Comparison of ENCODE assay signal across 27 mouse cellular contexts in genomic region chr5:39151917-39152316, GRCm38 (mm10).
DNase-seq lines count a peak whose midpoint lies in the region; ATAC-seq and TF ChIP-seq lines count a peak whose summit lies in the region.
"Had no signal": no experiment of that assay in that cellular context is flagged by ENCODE, and none has a peak within 500 bp of the region (broad histone marks: within the 10 kb centered on the region; RNA-seq: fewer than 3 reads in every experiment).

No protein-coding gene starts in this region.

- DNase-seq in liver, adult 2 months (ENCODE audit: extremely low read depth, low read depth, low spot score) = peak; percentile 92
- no peak for DNase-seq in stomach, postnatal 0 days (ENCODE audit: low spot score)
- DNase-seq in thymus, postnatal 25 days = no peak
- DNase-seq: adrenal gland, adult 8-10 months; adrenal gland, postnatal 25 days; cerebellum, adult 11-12 months; cerebellum, adult 8-10 months; cerebellum, postnatal 10 days; cerebellum, postnatal 36 days; embryo, embryonic 11 days; gastrocnemius, postnatal 25 days; heart, adult 18-20 months; heart, postnatal 10 days; heart, postnatal 36 days had no signal

- no peak for TF ChIP-seq EP300 in stomach, postnatal 0 days (optimal IDR thresholded peaks at IDR 0.05)

- peaks cover 3% of the 10 kb centered on the region for H3K4me1 ChIP-seq in liver, adult 2 months (ENCODE audit: control insufficient read depth, insufficient read depth, low read length)
- H3K4me1 ChIP-seq in liver, embryonic 12.5 days = no peaks in the 10 kb centered on the region
- peaks cover 7% of the 10 kb centered on the region; the same call in 1 of the 2 replicates for H3K4me1 ChIP-seq in liver, embryonic 15.5 days (replicated peaks)
- H3K4me1 ChIP-seq in stomach, embryonic 14.5 days (ENCODE audit: control insufficient read depth, insufficient read depth, low read length) = no peaks in the 10 kb centered on the region
- H3K4me1 ChIP-seq in stomach, postnatal 0 days (replicated peaks; ENCODE audit: control insufficient read depth, insufficient read depth) = no peaks in the 10 kb centered on the region
- H3K4me1 ChIP-seq: embryonic facial prominence, embryonic 10.5 days; embryonic facial prominence, embryonic 13.5 days; forebrain, embryonic 12.5 days; forebrain, embryonic 15.5 days; heart, embryonic 12.5 days; heart, embryonic 15.5 days; hindbrain, embryonic 10.5 days had no signal

- ATAC-seq in liver, embryonic 12.5 days = no peak
- ATAC-seq in liver, embryonic 15.5 days (ENCODE audit: insufficient read depth) = peak; percentile 86
- ATAC-seq in stomach, embryonic 14.5 days (ENCODE audit: insufficient number of reproducible peaks, insufficient read depth, low FRiP score, low read depth) = peak; percentile 81
- ATAC-seq in stomach, postnatal 0 days (ENCODE audit: low FRiP score, low TSS enrichment) = peak; percentile 77
- ATAC-seq in inflammation-experienced regulatory T-cells, adult 6 months = no peak
- ATAC-seq: activated CD4-positive, CD25-positive, alpha-beta regulatory T cell, adult 4 months; forebrain, embryonic 15.5 days had no signal

- H3K4me2 ChIP-seq in liver, embryonic 12.5 days = no peak overlapping the region
- H3K4me2 ChIP-seq in liver, embryonic 15.5 days = no peak overlapping the region
- H3K4me2 ChIP-seq in stomach, embryonic 14.5 days (replicated peaks; ENCODE audit: low read depth, low read length) = no peak overlapping the region
- H3K4me2 ChIP-seq in stomach, postnatal 0 days (replicated peaks; ENCODE audit: low read depth) = no peak overlapping the region
- H3K4me2 ChIP-seq: embryonic facial prominence, embryonic 13.5 days; forebrain, embryonic 12.5 days; forebrain, embryonic 15.5 days; heart, embryonic 12.5 days; heart, embryonic 15.5 days had no signal

- no peaks in the 10 kb centered on the region for H3K36me3 ChIP-seq in liver, adult 2 months (ENCODE audit: control insufficient read depth, insufficient read depth, low read length)
- no peaks in the 10 kb centered on the region for H3K36me3 ChIP-seq in liver, embryonic 12.5 days
- H3K36me3 ChIP-seq in liver, embryonic 15.5 days (replicated peaks) = no peaks in the 10 kb centered on the region
- H3K36me3 ChIP-seq in stomach, embryonic 14.5 days (ENCODE audit: control insufficient read depth, insufficient read depth, low read length) = no peaks in the 10 kb centered on the region
- no peaks in the 10 kb centered on the region for H3K36me3 ChIP-seq in stomach, postnatal 0 days (ENCODE audit: control insufficient read depth, insufficient read depth, low read length)
- H3K36me3 ChIP-seq: embryonic facial prominence, embryonic 10.5 days; embryonic facial prominence, embryonic 13.5 days; forebrain, embryonic 12.5 days; forebrain, embryonic 15.5 days; heart, embryonic 12.5 days; heart, embryonic 15.5 days; hindbrain, embryonic 10.5 days had no signal

- TF ChIP-seq POLR2A in liver, adult 2 months (IDR thresholded peaks at IDR 0.05; ENCODE audit: extremely low read depth, insufficient read depth, low read length) = no peak

- no peak for TF ChIP-seq CTCF in liver, adult 2 months (IDR thresholded peaks at IDR 0.05; ENCODE audit: low read depth, low read length)
- no peak for TF ChIP-seq CTCF in stomach, postnatal 0 days (IDR thresholded peaks at IDR 0.05; ENCODE audit: low read depth)

- peaks cover 5% of the 10 kb centered on the region; the same call in 1 of the 2 replicates for H3K27me3 ChIP-seq in liver, adult 2 months (ENCODE audit: control insufficient read depth, insufficient read depth, low read length)
- H3K27me3 ChIP-seq in liver, embryonic 12.5 days (replicated peaks) = no peaks in the 10 kb centered on the region
- no peaks in the 10 kb centered on the region for H3K27me3 ChIP-seq in liver, embryonic 15.5 days
- no peaks in the 10 kb centered on the region for H3K27me3 ChIP-seq in stomach, embryonic 14.5 days (ENCODE audit: control insufficient read depth, insufficient read depth, low read length)
- H3K27me3 ChIP-seq in stomach, postnatal 0 days (ENCODE audit: control insufficient read depth, insufficient read depth, low read length) = no peaks in the 10 kb centered on the region
- H3K27me3 ChIP-seq: embryonic facial prominence, embryonic 13.5 days; forebrain, embryonic 12.5 days; forebrain, embryonic 15.5 days; heart, embryonic 12.5 days; heart, embryonic 15.5 days had no signal

- WGBS in liver, adult 2 months = 8% methylated on average over 4 of the region's 4 CpGs
- 75% methylated on average over 3 of the region's 4 CpGs for WGBS in liver, embryonic 12.5 days (ENCODE audit: insufficient replicate concordance)
- WGBS in liver, embryonic 15.5 days (ENCODE audit: insufficient replicate concordance) = 57% methylated on average over 3 of the region's 4 CpGs
- WGBS in stomach, embryonic 14.5 days = 63% methylated on average over 4 of the region's 4 CpGs
- WGBS in stomach, postnatal 0 days = 59% methylated on average over 4 of the region's 4 CpGs

- no peaks in the 10 kb centered on the region for H3K79me2 ChIP-seq in liver, adult 2 months (ENCODE audit: control insufficient read depth, insufficient read depth, low read length)

- no peaks in the 10 kb centered on the region for H3K9me3 ChIP-seq in liver, embryonic 12.5 days (replicated peaks)
- no peaks in the 10 kb centered on the region for H3K9me3 ChIP-seq in liver, embryonic 15.5 days (replicated peaks)
- H3K9me3 ChIP-seq in stomach, embryonic 14.5 days (ENCODE audit: control insufficient read depth, low read depth, low read length) = no peaks in the 10 kb centered on the region
- H3K9me3 ChIP-seq in stomach, postnatal 0 days (ENCODE audit: control insufficient read depth, low read length) = no peaks in the 10 kb centered on the region
- H3K9me3 ChIP-seq: embryonic facial prominence, embryonic 10.5 days; embryonic facial prominence, embryonic 13.5 days; forebrain, embryonic 12.5 days; forebrain, embryonic 15.5 days; heart, embryonic 12.5 days; heart, embryonic 15.5 days; hindbrain, embryonic 10.5 days had no signal

- no peak overlapping the region for H3K27ac ChIP-seq in liver, adult 2 months (replicated peaks; ENCODE audit: insufficient read depth, low read depth, low read length)
- no peak overlapping the region for H3K27ac ChIP-seq in liver, embryonic 12.5 days
- H3K27ac ChIP-seq in liver, embryonic 15.5 days (replicated peaks) = no peak overlapping the region
- H3K27ac ChIP-seq in stomach, embryonic 14.5 days (ENCODE audit: low read length) = no peak overlapping the region
- no peak overlapping the region for H3K27ac ChIP-seq in stomach, postnatal 0 days (replicated peaks)
- H3K27ac ChIP-seq: embryonic facial prominence, embryonic 10.5 days; embryonic facial prominence, embryonic 13.5 days; forebrain, embryonic 12.5 days; forebrain, embryonic 15.5 days; heart, embryonic 15.5 days; hindbrain, embryonic 10.5 days had no signal

- no peak overlapping the region for H3K9ac ChIP-seq in liver, adult 2 months (ENCODE audit: low read depth, low read length)
- H3K9ac ChIP-seq in liver, embryonic 12.5 days = no peak overlapping the region
- no peak overlapping the region for H3K9ac ChIP-seq in liver, embryonic 15.5 days
- no peak overlapping the region for H3K9ac ChIP-seq in stomach, embryonic 14.5 days (replicated peaks; ENCODE audit: low read depth, low read length)
- H3K9ac ChIP-seq in stomach, postnatal 0 days (ENCODE audit: low read length) = no peak overlapping the region
- H3K9ac ChIP-seq: embryonic facial prominence, embryonic 13.5 days; forebrain, embryonic 12.5 days; forebrain, embryonic 15.5 days; heart, embryonic 12.5 days; heart, embryonic 15.5 days had no signal

- H3K4me3 ChIP-seq in liver, adult 2 months (ENCODE audit: insufficient read depth, low read depth, low read length) = no peak overlapping the region
- H3K4me3 ChIP-seq in liver, embryonic 12.5 days = no peak overlapping the region
- H3K4me3 ChIP-seq in liver, embryonic 15.5 days (replicated peaks) = no peak overlapping the region
- H3K4me3 ChIP-seq in stomach, embryonic 14.5 days (ENCODE audit: low read depth, low read length) = no peak overlapping the region
- no peak overlapping the region for H3K4me3 ChIP-seq in stomach, postnatal 0 days (ENCODE audit: low read depth, low read length)
- H3K4me3 ChIP-seq: embryonic facial prominence, embryonic 10.5 days; embryonic facial prominence, embryonic 13.5 days; erythroblast, embryonic 14.5 days; forebrain, embryonic 12.5 days; forebrain, embryonic 15.5 days; heart, embryonic 12.5 days; heart, embryonic 15.5 days; hindbrain, embryonic 10.5 days had no signal

Comparison
In these comparisons a context has a peak if more than half of its experiments do, and no peak if none do; other contexts are left out.
1. ATAC-seq: peak in liver, embryonic 15.5 days (single experiment), stomach, embryonic 14.5 days (single experiment) and stomach, postnatal 0 days (single experiment); none in liver, embryonic 12.5 days (single experiment) and inflammation-experienced regulatory T-cells, adult 6 months (single experiment).